Comparison of ENCODE assay signal across 13 mouse cellular contexts in the genomic region with DNA sequence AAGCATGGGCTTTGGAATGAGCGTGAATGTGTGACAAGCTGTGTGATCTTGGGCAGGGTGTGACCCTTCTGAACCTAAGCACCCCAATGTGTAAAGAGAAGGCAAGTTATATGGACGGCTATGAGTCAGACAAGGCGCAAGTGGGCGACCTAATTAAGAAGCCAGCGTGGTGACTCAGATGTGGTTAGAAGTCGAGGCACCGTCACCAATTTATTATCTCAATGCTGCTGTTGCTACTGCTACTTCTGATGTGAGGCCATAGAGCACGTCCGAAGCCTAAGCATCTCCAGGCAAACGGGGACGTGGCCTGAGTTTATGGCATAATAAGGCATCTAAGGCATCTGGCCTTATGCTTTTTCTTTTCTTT.
DNase-seq lines count a peak whose midpoint lies in the region; ATAC-seq lines count a peak whose summit lies in the region.
"Had no signal": no experiment of that assay in that cellular context is flagged by ENCODE, and none has a peak within 500 bp of the region (broad histone marks: within the 10 kb centered on the region; RNA-seq: fewer than 3 reads in every experiment).

No protein-coding gene starts in this region.

- peak; percentile 63 for DNase-seq in CD4-positive, CD25-positive, alpha-beta regulatory T cell, adult 2 months (ENCODE audit: low read depth, low spot score)
- peak; percentile 75 for DNase-seq in brain, adult 2 months (ENCODE audit: low read depth, low spot score)
- DNase-seq in naive thymus-derived CD4-positive, alpha-beta T cell, adult 2 months (ENCODE audit: low read depth) = peak; percentile 38
- no peak for DNase-seq in spleen, adult 18-20 months
- DNase-seq in heart, embryonic 10.5 days (ENCODE audit: low spot score) = no peak
- no peak for DNase-seq in cerebellum, postnatal 4 days (ENCODE audit: low spot score in 2 of 2)
- DNase-seq: cerebellum, adult 11-12 months; kidney, postnatal 14 days; lung, postnatal 10 days had no signal

- 82% methylated on average over 11 of the region's 11 CpGs for WGBS in heart, embryonic 10.5 days

- H3K27ac ChIP-seq in heart, embryonic 10.5 days = no peak overlapping the region
- H3K27ac ChIP-seq: left cerebral cortex, adult 2 months had no signal

- ATAC-seq in megakaryocyte, adult 5-6 weeks (ENCODE audit: poor library complexity, severe bottlenecking) = no peak

- H3K27me3 ChIP-seq in megakaryocyte, embryonic 14.5 days (replicated peaks) = peaks cover 55% of the 10 kb centered on the region
- no peaks in the 10 kb centered on the region for H3K27me3 ChIP-seq in heart, embryonic 10.5 days (ENCODE audit: insufficient read depth, poor library complexity, severe bottlenecking)
- H3K27me3 ChIP-seq: hindbrain, embryonic 15.5 days had no signal

- H3K4me3 ChIP-seq in megakaryocyte, embryonic 14.5 days (replicated peaks) = peak overlapping the region; percentile 26
- H3K4me3 ChIP-seq in heart, embryonic 10.5 days = no peak overlapping the region
- H3K4me3 ChIP-seq: hindbrain, embryonic 15.5 days; left cerebral cortex, adult 2 months had no signal

- peaks cover 71% of the 10 kb centered on the region for H3K4me1 ChIP-seq in megakaryocyte, embryonic 14.5 days
- H3K4me1 ChIP-seq in heart, embryonic 10.5 days = peaks cover 42% of the 10 kb centered on the region

- no peaks in the 10 kb centered on the region for H3K9me3 ChIP-seq in megakaryocyte, embryonic 14.5 days
- no peaks in the 10 kb centered on the region for H3K9me3 ChIP-seq in heart, embryonic 10.5 days
- H3K9me3 ChIP-seq: hindbrain, embryonic 15.5 days had no signal

- no peaks in the 10 kb centered on the region for H3K36me3 ChIP-seq in megakaryocyte, embryonic 14.5 days (replicated peaks; ENCODE audit: low read length)
- no peaks in the 10 kb centered on the region for H3K36me3 ChIP-seq in heart, embryonic 10.5 days
- H3K36me3 ChIP-seq: hindbrain, embryonic 15.5 days had no signal

Comparison
In these comparisons a context has a peak if more than half of its experiments do, and no peak if none do; other contexts are left out.
1. DNase-seq: peak in CD4-positive, CD25-positive, alpha-beta regulatory T cell, adult 2 months (single experiment), brain, adult 2 months (single experiment) and naive thymus-derived CD4-positive, alpha-beta T cell, adult 2 months (single experiment); none in spleen, adult 18-20 months (0 of 2), heart, embryonic 10.5 days (single experiment) and cerebellum, postnatal 4 days (0 of 2).